Mouse (Mus musculus) neural tube, embryonic 12.5 days (tissue): ENCODE measurements around the gene Sparc. TPM values are rescaled to one million over a fixed set of nuclear protein-coding genes. Genes with fewer than 3 reads are reported as not detected.

ENCODE experiments used
- ATAC-seq: fragments of 200-750 bp; cut with Nextera tagmentation; 2 replicates; pipeline ENCODE4 v1.8.0; 2017; ENCODE audit warnings: low read depth, mild to moderate bottlenecking, moderate TSS enrichment, moderate library complexity; ENCODE audit not compliant: low FRiP score
- H3K27ac ChIP-seq: fragments of 300-500 bp; sonication (generic); 2 replicates; pipeline ENCODE4 v1.5.1; 2016
- H3K27me3 ChIP-seq: fragments of 300-500 bp; sonication (generic); replicated peaks from 2 replicates; pipeline ENCODE4 v1.6.1; 2016; ENCODE audit warnings: mild to moderate bottlenecking
- H3K36me3 ChIP-seq: fragments of 300-500 bp; sonication (generic); 2 replicates; pipeline ENCODE4 v1.6.1; 2016; ENCODE audit warnings: mild to moderate bottlenecking
- H3K4me1 ChIP-seq: fragments of 300-500 bp; sonication (generic); 2 replicates; pipeline ENCODE4 v1.6.1; 2016
- H3K4me2 ChIP-seq: fragments of 300-500 bp; sonication (generic); replicated peaks from 2 replicates; pipeline ENCODE4 v1.6.1; 2016; ENCODE audit warnings: mild to moderate bottlenecking
- H3K4me3 ChIP-seq: fragments of 300-500 bp; sonication (generic); 2 replicates; pipeline ENCODE4 v1.5.1; 2016
- H3K9ac ChIP-seq: fragments of 300-500 bp; sonication (generic); 2 replicates; pipeline ENCODE4 v1.6.1; 2016; ENCODE audit warnings: mild to moderate bottlenecking
- H3K9me3 ChIP-seq: fragments of 300-500 bp; sonication (generic); 2 replicates; pipeline ENCODE4 v1.6.1; 2016; ENCODE audit warnings: mild to moderate bottlenecking
- WGBS: fragments of 180-500 bp; shearing (Covaris S2); methylation state at CpG from one replicate; pipeline ENCODE4 v1.1.7; 2016; 5-methylcytosine and 5-hydroxymethylcytosine counted together
- polyA plus RNA-seq: library from polyadenylated mRNA; unstranded; fragments of >200 nt; fragmentation: Nextera tagmentation; extraction: Ambion mirVana; gene quantifications from 2 replicates; pipeline ENCODE4 v1.2.1, GENCODE M21; 2016

The Sparc gene
- polyA plus RNA-seq, 1 experiment from 2014 or later = 545 TPM

DNA sequence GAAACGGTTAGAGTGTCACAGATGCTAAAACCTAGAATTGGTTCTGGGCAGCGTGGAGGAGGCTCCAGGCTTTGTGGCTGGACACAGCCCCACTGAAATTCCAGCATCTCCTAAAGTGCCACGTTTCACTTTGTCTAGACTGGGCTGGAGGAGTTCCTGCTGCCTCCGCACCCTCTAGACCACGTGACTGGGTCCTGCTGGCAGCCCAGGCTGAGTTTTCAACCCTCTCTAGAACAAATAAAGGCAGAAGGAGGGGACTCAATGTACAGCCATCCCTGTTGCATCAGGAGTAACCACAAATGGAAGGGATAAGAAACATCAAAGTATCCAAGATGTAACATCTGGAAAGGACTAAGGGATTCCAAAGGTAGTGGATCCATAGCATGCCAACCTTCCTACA is 8.7 kb downstream of the Sparc start:
- Histone ChIP-seq H3K9me3 (no peaks in the 10 kb centered on the region), H3K9ac (no peak overlapping the region), H3K4me1 (peaks cover 21% of the 10 kb centered on the region), H3K27ac (no peak overlapping the region), H3K36me3 (peaks cover 6% of the 10 kb centered on the region), H3K4me3 (no peak overlapping the region), H3K27me3 (no peaks in the 10 kb centered on the region), H3K4me2 (no peak overlapping the region)
- WGBS = 75% methylated on average over 5 of the region's 5 CpGs
- ATAC-seq = no peak

DNA sequence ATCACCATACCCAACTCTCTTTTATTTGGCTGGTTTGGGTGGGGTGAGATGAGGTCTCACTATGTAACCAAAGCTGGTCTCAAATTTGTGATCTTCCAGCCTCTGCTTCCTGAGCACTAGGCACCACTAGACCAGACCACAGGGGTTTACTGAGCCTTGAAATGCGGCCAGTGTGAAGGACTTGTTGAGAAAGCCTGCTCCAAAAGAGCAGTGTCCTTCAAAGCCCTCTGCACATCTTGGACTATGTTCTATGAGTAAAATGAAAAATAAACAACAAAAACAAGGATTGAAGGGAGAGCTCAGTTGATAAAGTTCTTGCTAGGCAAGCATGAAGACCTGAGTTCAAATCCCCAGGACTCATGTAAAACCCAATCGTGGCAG is 9.6 kb downstream of the Sparc start:
- Histone ChIP-seq H3K4me3 (no peak overlapping the region), H3K4me1 (peaks cover 12% of the 10 kb centered on the region), H3K9ac (no peak overlapping the region), H3K4me2 (no peak overlapping the region), H3K36me3 (peaks cover 13% of the 10 kb centered on the region), H3K27ac (no peak overlapping the region), H3K27me3 (no peaks in the 10 kb centered on the region), H3K9me3 (no peaks in the 10 kb centered on the region)
- WGBS = 90% methylated on average over 2 of the region's 2 CpGs
- ATAC-seq = no peak

DNA sequence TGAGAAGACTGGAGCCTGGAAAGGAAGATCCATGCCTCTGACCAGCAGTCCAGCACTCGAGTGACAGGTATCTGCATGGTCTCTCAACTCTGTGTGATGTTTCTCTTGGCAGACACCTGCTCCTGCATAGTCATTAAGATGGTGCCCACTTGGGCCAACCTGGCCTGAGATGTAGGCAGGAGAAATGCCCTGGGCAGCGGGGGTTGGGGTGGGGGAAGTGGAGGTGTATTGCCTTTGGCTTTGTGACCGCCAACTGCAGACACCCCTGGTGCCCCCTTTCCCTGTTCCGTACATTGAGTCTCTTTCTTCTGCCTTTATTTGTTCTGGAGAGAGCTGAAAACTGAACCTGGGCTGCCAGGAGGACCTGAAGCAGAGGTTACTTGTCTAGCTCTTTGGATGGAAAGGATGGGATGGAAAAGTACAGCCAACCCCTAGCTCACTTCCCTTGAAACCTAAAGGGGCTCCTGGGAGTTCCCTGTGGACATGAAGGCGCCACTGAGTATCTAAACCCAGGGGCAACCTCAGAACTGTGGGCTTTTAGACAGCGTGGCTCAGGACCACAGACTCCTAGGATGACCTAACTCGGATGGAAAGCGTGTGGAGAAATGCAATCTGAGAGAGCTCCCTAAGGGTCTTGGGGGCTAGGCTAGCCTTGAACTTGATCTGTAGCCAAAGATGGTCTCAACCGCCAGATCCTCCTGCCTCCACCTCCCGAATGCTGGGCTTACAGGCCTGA is 10.1 kb downstream of the Sparc start:
- Histone ChIP-seq H3K4me3 (no peak overlapping the region), H3K36me3 (peaks cover 18% of the 10 kb centered on the region), H3K9me3 (no peaks in the 10 kb centered on the region), H3K4me2 (no peak overlapping the region), H3K27ac (no peak overlapping the region), H3K9ac (no peak overlapping the region), H3K4me1 (peaks cover 7% of the 10 kb centered on the region), H3K27me3 (no peaks in the 10 kb centered on the region)
- no peak for ATAC-seq
- 92% methylated on average over 10 of the region's 10 CpGs for WGBS

DNA sequence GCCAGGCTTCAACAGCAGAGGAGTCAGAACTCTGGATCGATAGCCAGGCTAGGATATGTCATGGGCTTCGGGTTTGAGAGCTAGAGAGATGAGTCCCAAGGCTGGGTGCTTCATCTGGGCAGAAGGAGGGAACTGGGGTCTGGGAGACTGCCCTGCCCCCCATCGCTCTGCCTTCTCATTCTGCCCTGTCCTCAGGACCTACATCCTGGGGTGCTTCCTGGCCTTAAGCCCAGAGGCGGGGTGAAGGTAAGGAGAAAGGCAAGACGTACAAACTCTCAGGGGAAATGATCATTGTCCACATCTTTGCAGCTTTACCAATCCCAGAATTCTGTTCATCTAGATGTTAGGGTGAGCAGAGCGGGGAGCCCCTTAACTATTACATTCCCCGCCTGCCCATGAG is 10.9 kb downstream of the Sparc start:
- peaks cover 26% of the 10 kb centered on the region for H3K36me3 ChIP-seq
- H3K27ac ChIP-seq = no peak overlapping the region
- no peak overlapping the region for H3K9ac ChIP-seq
- no peak for ATAC-seq
- H3K9me3 ChIP-seq = no peaks in the 10 kb centered on the region
- no peak overlapping the region for H3K4me3 ChIP-seq
- H3K4me2 ChIP-seq = no peak overlapping the region
- peaks cover 5% of the 10 kb centered on the region; the same call in 1 of the 2 replicates for H3K4me1 ChIP-seq
- 84% methylated on average over 7 of the region's 7 CpGs for WGBS
- H3K27me3 ChIP-seq = no peaks in the 10 kb centered on the region

DNA sequence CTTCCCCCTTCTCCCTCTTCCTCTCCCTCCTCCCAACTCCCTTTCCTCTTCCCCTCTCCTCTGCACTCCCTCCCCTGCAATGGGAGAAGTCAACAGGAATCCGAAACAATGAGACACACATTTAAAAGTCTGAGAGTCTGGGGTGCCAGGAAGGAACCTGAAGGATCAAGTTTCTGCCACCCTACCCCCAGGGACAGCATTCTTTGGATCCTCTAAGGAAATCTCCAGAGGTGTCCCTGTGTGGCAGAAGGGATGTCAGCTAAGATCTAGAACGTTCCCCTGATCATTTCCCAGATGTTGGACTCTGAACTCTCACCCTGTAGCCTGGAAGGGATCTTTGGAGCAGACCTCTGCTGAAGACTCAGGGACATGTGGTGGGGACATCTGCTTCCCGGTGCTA is 12.5 kb downstream of the Sparc start:
- H3K27ac ChIP-seq = no peak overlapping the region
- H3K4me3 ChIP-seq = no peak overlapping the region
- peaks cover 41% of the 10 kb centered on the region for H3K36me3 ChIP-seq
- peaks cover 5% of the 10 kb centered on the region; the same call in 1 of the 2 replicates for H3K4me1 ChIP-seq
- no peak overlapping the region for H3K4me2 ChIP-seq
- no peak overlapping the region for H3K9ac ChIP-seq
- no peaks in the 10 kb centered on the region for H3K27me3 ChIP-seq
- H3K9me3 ChIP-seq = no peaks in the 10 kb centered on the region
- no peak for ATAC-seq
- 67% methylated on average over 3 of the region's 3 CpGs for WGBS

DNA sequence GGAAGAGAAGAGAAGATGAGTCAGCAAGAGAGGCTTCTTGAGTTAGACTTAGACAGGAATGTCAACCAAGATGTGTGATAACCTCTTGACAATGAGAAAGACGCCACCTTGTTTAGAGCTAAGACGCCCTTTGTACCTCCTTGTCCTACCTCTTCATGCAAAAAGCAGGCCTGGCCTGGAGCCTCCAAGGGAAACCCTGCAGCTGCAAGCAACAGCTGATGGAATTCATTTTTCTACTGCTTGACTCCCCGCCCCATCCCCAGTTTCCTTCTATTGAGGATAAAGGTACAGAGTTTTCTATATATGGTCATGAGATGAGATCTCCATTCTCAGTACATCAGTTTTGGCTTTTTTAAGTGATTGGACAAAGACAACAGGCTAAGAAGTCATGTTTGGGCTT is 13.0 kb downstream of the Sparc start:
- no peaks in the 10 kb centered on the region for H3K9me3 ChIP-seq
- no peak overlapping the region for H3K4me3 ChIP-seq
- peaks cover 46% of the 10 kb centered on the region for H3K36me3 ChIP-seq
- H3K4me2 ChIP-seq = no peak overlapping the region
- no peak for ATAC-seq
- H3K27ac ChIP-seq = no peak overlapping the region
- WGBS = 89% methylated on average over 3 of the region's 3 CpGs
- no peaks in the 10 kb centered on the region for H3K27me3 ChIP-seq
- peaks cover 1% of the 10 kb centered on the region; the same call in 1 of the 2 replicates for H3K4me1 ChIP-seq
- H3K9ac ChIP-seq = no peak overlapping the region

DNA sequence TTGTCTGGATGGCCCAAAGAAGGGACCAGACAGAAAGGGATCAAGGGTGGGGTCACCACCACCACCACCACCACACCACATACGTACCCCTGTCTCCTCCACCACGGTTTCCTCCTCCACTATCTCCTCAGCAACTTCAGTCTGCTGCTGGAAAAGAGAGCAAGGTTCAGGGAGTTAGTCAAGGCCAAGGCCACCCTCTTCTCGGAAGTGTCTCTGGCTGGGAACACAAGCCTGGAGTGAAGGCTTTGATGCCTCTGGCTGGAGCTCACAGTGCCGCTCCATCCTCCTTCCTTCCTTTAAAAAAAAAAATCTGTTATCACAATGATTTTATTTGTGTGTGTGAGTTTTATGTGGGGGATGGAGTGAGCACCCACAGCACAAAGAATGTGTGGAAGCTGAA is 15.8 kb downstream of the Sparc start:
- Histone ChIP-seq H3K9me3 (no peaks in the 10 kb centered on the region), H3K27ac (no peak overlapping the region), H3K36me3 (peaks cover 61% of the 10 kb centered on the region), H3K9ac (no peak overlapping the region), H3K4me1 (no peaks in the 10 kb centered on the region), H3K4me2 (no peak overlapping the region), H3K4me3 (no peak overlapping the region), H3K27me3 (no peaks in the 10 kb centered on the region)
- 92% methylated on average over 4 of the region's 4 CpGs for WGBS
- ATAC-seq = no peak

DNA sequence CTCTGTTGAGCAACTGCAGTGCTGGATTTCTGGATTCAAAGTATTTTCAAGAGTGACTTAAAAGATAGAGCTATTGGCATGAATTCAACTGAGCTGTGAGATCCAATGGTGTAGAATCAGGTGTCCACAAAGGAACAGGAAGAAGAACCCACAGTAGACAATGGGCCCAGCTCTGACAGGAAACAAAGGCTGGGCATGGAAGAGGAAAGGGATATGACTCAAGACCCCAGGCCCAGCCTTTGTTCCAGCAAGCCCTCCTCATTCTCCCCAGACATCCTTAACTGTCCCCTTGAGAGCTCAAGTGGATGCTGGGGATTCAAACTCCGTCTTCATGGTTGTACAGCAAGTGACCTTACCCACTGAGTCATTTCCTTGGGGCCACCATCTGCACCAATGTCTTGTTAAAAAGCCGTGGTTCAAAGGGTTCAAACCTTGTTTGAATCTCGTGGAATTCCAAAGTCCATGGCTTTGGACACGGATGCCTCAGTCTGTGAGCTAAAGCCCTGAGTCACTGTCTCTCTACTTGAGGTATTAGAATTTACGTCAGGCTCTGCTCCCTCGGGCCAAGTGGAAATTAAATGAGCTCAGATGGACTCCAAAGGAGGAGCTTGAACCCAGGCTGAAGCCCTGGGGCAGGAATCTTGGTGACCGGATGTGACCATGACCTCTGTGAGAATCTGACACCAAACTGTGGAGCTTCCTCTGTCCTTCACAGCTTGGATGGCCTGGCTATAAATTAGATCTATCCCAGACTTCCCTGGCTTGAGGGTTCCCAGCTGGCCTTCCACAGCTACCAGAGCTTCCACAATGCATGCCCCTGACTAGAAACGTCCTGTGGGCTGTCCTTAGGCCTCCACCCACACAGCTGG is 17.1 kb downstream of the Sparc start:
- Histone ChIP-seq H3K4me2 (no peak overlapping the region), H3K4me3 (no peak overlapping the region), H3K9me3 (no peaks in the 10 kb centered on the region), H3K4me1 (no peaks in the 10 kb centered on the region), H3K9ac (no peak overlapping the region), H3K27ac (no peak overlapping the region), H3K27me3 (no peaks in the 10 kb centered on the region), H3K36me3 (peaks cover 70% of the 10 kb centered on the region)
- ATAC-seq = no peak
- 69% methylated on average over 8 of the region's 8 CpGs for WGBS

DNA sequence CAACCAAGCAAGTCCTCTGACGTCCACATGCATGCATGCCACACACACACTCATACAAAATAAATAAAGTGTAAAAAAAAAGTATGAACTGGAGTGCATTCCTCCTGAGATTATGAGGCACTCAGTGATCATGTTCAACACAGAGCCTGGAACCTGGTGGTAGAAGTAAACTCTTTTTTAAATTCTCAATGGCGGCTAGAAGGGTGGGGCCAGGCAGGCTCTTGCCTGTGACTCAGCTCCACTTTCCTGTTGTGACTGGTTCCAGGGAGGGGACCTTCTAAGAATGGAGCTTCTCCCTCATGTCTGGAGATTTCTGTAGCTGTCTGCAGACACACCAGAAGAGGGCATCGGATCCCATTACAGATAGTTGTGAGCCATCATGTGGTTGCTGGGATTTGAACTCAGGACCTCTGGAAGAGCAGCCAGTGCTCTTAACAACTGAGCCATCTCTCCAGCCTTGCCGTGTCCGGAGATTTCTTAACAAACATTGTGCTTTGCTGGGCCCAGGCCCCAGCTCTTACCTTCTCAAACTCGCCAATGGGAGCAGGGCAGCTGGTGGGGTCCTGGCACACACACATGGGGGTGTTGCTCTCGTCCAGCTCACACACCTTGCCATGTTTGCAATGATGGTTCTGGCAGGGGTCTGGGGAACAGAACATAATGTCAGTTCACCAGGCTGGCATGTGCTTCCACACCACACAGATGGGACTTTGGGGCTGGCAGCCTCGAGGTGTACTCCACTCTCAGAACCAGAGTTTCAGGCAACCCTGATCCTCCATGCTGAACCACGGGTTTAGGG is 18.1 kb downstream of the Sparc start:
- no peak for ATAC-seq
- no peak overlapping the region for H3K4me2 ChIP-seq
- no peak overlapping the region for H3K27ac ChIP-seq
- H3K4me1 ChIP-seq = no peaks in the 10 kb centered on the region
- no peaks in the 10 kb centered on the region for H3K27me3 ChIP-seq
- peaks cover 70% of the 10 kb centered on the region for H3K36me3 ChIP-seq
- H3K9me3 ChIP-seq = no peaks in the 10 kb centered on the region
- no peak overlapping the region for H3K9ac ChIP-seq
- WGBS = 90% methylated on average over 9 of the region's 9 CpGs
- H3K4me3 ChIP-seq = no peak overlapping the region

DNA sequence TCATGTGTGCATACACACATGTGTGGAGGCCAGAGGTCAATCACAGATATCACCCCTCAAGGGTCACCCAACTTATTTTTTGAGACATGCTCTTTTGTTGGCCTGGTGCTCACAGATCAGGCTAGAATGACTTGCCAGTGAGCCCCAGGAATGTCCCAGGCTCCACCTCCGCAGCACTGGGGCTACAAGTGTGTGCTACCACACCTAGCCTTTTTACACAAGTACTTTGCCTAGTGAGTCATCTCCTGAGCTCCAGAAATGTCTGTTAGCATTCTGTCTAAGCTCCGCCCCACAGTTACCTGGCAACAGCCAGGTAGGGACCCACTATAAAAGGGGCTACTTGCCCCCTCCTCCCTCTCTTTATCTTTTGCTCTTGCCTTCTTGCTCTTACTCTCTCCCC is 22.1 kb downstream of the Sparc start:
- 93% methylated on average over 2 of the region's 2 CpGs for WGBS
- H3K27ac ChIP-seq = no peak overlapping the region
- no peak overlapping the region for H3K4me2 ChIP-seq
- peaks cover 57% of the 10 kb centered on the region for H3K36me3 ChIP-seq
- no peak overlapping the region for H3K4me3 ChIP-seq
- H3K4me1 ChIP-seq = no peaks in the 10 kb centered on the region
- no peak overlapping the region for H3K9ac ChIP-seq
- H3K27me3 ChIP-seq = no peaks in the 10 kb centered on the region
- H3K9me3 ChIP-seq = no peaks in the 10 kb centered on the region
- no peak for ATAC-seq

DNA sequence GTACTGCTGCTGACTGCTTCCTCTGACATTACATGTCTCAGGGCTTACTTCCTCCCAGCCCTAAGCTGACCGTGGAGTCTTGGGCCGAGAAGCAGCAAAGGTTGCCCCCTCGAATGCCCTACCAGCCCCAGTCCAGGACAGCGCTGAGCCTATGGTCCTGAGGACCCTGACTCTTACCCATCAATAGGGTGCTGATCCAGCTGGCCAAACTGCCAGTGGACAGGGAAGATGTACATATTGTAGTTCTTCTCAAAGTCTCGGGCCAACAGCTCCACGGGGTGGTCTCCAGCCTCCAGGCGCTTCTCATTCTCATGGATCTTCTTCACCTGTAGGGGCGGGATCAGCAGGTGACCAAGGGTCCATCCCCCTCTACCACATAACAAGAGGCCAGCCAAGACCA is 24.6 kb downstream of the Sparc start:
- no peak overlapping the region for H3K27ac ChIP-seq
- no peak overlapping the region for H3K4me3 ChIP-seq
- H3K9ac ChIP-seq = no peak overlapping the region
- no peaks in the 10 kb centered on the region for H3K9me3 ChIP-seq
- H3K36me3 ChIP-seq = peaks cover 41% of the 10 kb centered on the region
- H3K4me2 ChIP-seq = no peak overlapping the region
- H3K27me3 ChIP-seq = no peaks in the 10 kb centered on the region
- H3K4me1 ChIP-seq = no peaks in the 10 kb centered on the region
- WGBS = 96% methylated on average over 8 of the region's 8 CpGs
- ATAC-seq = no peak

DNA sequence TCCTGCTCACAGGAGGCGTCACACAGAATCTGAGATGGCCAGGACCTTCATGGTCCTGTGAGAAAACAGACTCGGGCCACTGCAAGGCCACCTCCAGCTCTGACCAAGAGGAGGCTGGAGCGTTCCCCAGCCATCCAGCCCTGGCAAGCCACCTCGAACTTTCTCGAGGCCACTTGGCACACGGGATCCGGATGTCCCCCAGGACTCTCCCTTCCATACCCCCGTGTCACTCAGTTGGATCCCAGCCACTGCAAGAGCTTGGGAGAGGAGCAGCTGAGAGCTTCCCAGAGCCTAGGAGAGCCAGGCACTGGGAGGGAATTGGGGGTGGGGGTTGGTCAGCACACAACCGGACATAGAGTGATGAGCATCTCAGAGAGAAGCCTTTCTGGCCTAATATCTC is 25.5 kb downstream of the Sparc start:
- H3K27ac ChIP-seq = no peak overlapping the region
- no peak overlapping the region for H3K9ac ChIP-seq
- peaks cover 36% of the 10 kb centered on the region for H3K36me3 ChIP-seq
- ATAC-seq = no peak
- H3K4me1 ChIP-seq = no peaks in the 10 kb centered on the region
- H3K4me2 ChIP-seq = no peak overlapping the region
- H3K27me3 ChIP-seq = no peaks in the 10 kb centered on the region
- H3K9me3 ChIP-seq = no peaks in the 10 kb centered on the region
- 86% methylated on average over 9 of the region's 9 CpGs for WGBS
- no peak overlapping the region for H3K4me3 ChIP-seq
